Mouse (Mus musculus): Measurements from ENCODE around the gene Gm37240.

DNA sequence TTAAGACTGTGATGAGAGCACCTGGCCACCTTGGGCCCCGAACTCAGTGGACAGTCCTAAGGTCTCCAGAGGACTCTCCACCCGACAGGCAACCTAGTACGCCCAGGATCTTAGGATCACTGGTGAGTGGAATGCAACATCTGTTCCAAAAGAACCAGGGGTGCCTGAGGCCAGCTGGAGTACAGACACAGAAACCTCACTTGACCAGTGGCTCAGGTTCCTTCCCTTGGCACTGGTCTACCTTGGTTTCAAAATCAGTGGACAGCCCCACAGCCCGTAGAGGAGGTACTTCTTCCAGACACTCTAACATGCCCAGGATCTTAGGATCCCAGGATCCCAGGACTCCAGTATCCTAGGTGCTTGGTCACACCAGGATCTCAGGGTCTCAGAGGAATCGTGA, 632.8 kb downstream of the Gm37240 start:
- no peak for TF ChIP-seq POLR2A (IDR thresholded peaks at IDR 0.05; ENCODE audit: low read depth, low read length)
- TF ChIP-seq CTCF (IDR thresholded peaks at IDR 0.05; ENCODE audit: borderline replicate concordance, insufficient read depth, low read length) = no peak
